ENCODE assay signal across 8 mouse cellular contexts in the genomic region with DNA sequence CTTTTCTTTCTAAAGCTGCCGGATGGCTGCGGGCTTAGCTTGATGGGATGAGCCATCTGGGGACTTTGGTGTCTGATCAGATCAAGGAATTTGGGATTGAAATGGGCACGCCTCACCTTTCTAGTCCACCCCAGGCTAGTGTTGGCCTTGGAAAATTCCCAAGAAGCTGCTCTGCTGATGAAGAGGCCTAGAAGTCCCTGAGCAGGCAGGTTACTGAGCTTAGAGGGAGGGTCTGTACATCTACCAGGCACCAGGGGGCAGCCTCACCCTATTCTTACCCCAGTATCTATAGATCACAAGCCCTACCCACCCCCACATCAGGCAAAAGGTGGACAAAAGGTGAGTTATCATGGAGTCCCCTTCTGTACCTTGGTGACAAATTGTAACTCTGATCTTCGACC. TPM values are rescaled to one million over a fixed set of nuclear protein-coding genes. Genes with fewer than 3 reads are reported as not detected.
DNase-seq lines count a peak whose midpoint lies in the region; ATAC-seq lines count a peak whose summit lies in the region.

No protein-coding gene starts in this region.

- H3K4me1 ChIP-seq in heart, embryonic 11.5 days (ENCODE audit: control insufficient read depth, insufficient read depth, low read length), result no peaks in the 10 kb centered on the region
- peaks cover 16% of the 10 kb centered on the region for H3K4me1 ChIP-seq in embryonic facial prominence, embryonic 13.5 days
- peaks cover 17% of the 10 kb centered on the region for H3K4me1 ChIP-seq in hindbrain, embryonic 12.5 days
- H3K4me1 ChIP-seq in stomach, embryonic 14.5 days (ENCODE audit: control insufficient read depth, insufficient read depth, low read length), result no peaks in the 10 kb centered on the region; the same call in 1 of the 2 replicates

- peak; percentile 42 to 62 for DNase-seq in heart, adult 18-20 months
- DNase-seq in adrenal gland, postnatal 10 days, result peak; percentile 59
- peak; percentile 36 to 47 for DNase-seq in left cerebral cortex, postnatal 25 days (ENCODE audit: low spot score in 2 of 2)
- DNase-seq in mesoderm, embryonic 11.5 days (ENCODE audit: low read depth, low spot score), result peak; percentile 59

- WGBS in heart, embryonic 11.5 days (ENCODE audit: insufficient replicate concordance), result 55% methylated on average over 4 of the region's 4 CpGs
- 62% methylated on average over 4 of the region's 4 CpGs for WGBS in embryonic facial prominence, embryonic 13.5 days
- WGBS in hindbrain, embryonic 12.5 days, result 59% methylated on average over 4 of the region's 4 CpGs
- WGBS in stomach, embryonic 14.5 days, result 66% methylated on average over 4 of the region's 4 CpGs

- H3K27ac ChIP-seq in heart, embryonic 11.5 days (ENCODE audit: low read depth, low read length), result no peak overlapping the region
- no peak overlapping the region for H3K27ac ChIP-seq in embryonic facial prominence, embryonic 13.5 days
- no peak overlapping the region for H3K27ac ChIP-seq in hindbrain, embryonic 12.5 days
- H3K27ac ChIP-seq in stomach, embryonic 14.5 days (ENCODE audit: low read length), result no peak overlapping the region

- H3K9ac ChIP-seq in heart, embryonic 11.5 days (ENCODE audit: low read depth, low read length), result no peak overlapping the region
- no peak overlapping the region for H3K9ac ChIP-seq in embryonic facial prominence, embryonic 13.5 days
- H3K9ac ChIP-seq in hindbrain, embryonic 12.5 days, result no peak overlapping the region
- H3K9ac ChIP-seq in stomach, embryonic 14.5 days (replicated peaks; ENCODE audit: low read depth, low read length), result no peak overlapping the region

- no peaks in the 10 kb centered on the region for H3K36me3 ChIP-seq in heart, embryonic 11.5 days (ENCODE audit: control insufficient read depth, insufficient read depth, low read length)
- H3K36me3 ChIP-seq in embryonic facial prominence, embryonic 13.5 days, result peaks cover 4% of the 10 kb centered on the region
- H3K36me3 ChIP-seq in hindbrain, embryonic 12.5 days, result peaks cover 2% of the 10 kb centered on the region; the same call in 1 of the 2 replicates
- no peaks in the 10 kb centered on the region; the same call in 1 of the 2 replicates for H3K36me3 ChIP-seq in stomach, embryonic 14.5 days (ENCODE audit: control insufficient read depth, insufficient read depth, low read length)

- H3K4me3 ChIP-seq in heart, embryonic 11.5 days (ENCODE audit: low read depth, low read length), result no peak overlapping the region
- no peak overlapping the region for H3K4me3 ChIP-seq in embryonic facial prominence, embryonic 13.5 days
- no peak overlapping the region for H3K4me3 ChIP-seq in hindbrain, embryonic 12.5 days
- H3K4me3 ChIP-seq in stomach, embryonic 14.5 days (ENCODE audit: low read depth, low read length), result peak overlapping the region; percentile 53; the same call in 1 of the 2 replicates

- ATAC-seq in heart, embryonic 11.5 days (replicated peaks; ENCODE audit: insufficient number of reproducible peaks, low FRiP score, low TSS enrichment), result no peak
- ATAC-seq in embryonic facial prominence, embryonic 13.5 days (ENCODE audit: insufficient number of reproducible peaks, insufficient read depth, low FRiP score, low TSS enrichment, low read depth), result 0 out of 2 replicates have a peak, but pooled peaks have one; percentile 26
- peak; percentile 46; the same call in 1 of the 2 replicates for ATAC-seq in hindbrain, embryonic 12.5 days (ENCODE audit: low FRiP score)
- ATAC-seq in stomach, embryonic 14.5 days (ENCODE audit: insufficient number of reproducible peaks, insufficient read depth, low FRiP score, low read depth), result no peak

- intact Hi-C loops in left cerebral cortex, postnatal 25 days (cut with DNase I), result no loop called here

- peaks cover 5% of the 10 kb centered on the region for H3K27me3 ChIP-seq in heart, embryonic 11.5 days (ENCODE audit: control insufficient read depth, insufficient read depth, low read length)
- H3K27me3 ChIP-seq in embryonic facial prominence, embryonic 13.5 days, result no peaks in the 10 kb centered on the region; the same call in 1 of the 2 replicates
- no peaks in the 10 kb centered on the region for H3K27me3 ChIP-seq in hindbrain, embryonic 12.5 days
- H3K27me3 ChIP-seq in stomach, embryonic 14.5 days (ENCODE audit: control insufficient read depth, insufficient read depth, low read length), result no peaks in the 10 kb centered on the region

- H3K9me3 ChIP-seq in heart, embryonic 11.5 days (replicated peaks; ENCODE audit: control insufficient read depth, low read length), result no peaks in the 10 kb centered on the region
- no peaks in the 10 kb centered on the region for H3K9me3 ChIP-seq in embryonic facial prominence, embryonic 13.5 days
- H3K9me3 ChIP-seq in hindbrain, embryonic 12.5 days (replicated peaks), result no peaks in the 10 kb centered on the region
- H3K9me3 ChIP-seq in stomach, embryonic 14.5 days (ENCODE audit: control insufficient read depth, low read depth, low read length), result no peaks in the 10 kb centered on the region

- no peak overlapping the region for H3K4me2 ChIP-seq in heart, embryonic 11.5 days
- peak overlapping the region; percentile 70; the same call in 1 of the 2 replicates for H3K4me2 ChIP-seq in embryonic facial prominence, embryonic 13.5 days
- H3K4me2 ChIP-seq in hindbrain, embryonic 12.5 days (replicated peaks), result 0 out of 2 replicates have a peak overlapping the region, but pooled peaks have one; percentile 66
- no peak overlapping the region for H3K4me2 ChIP-seq in stomach, embryonic 14.5 days (replicated peaks; ENCODE audit: low read depth, low read length)

RNA-seq across cellular contexts. Expression of a gene that starts 0.9 kb away (rescaled TPM):
- total RNA-seq in heart, adult 18-20 months (2021), result 100 to 1,000 TPM; 156 to 169 TPM
- polyA plus RNA-seq in heart, embryonic 11.5 days (2014; fragmentation: Nextera tagmentation; extraction: Ambion mirVana), result 6.9 and 8.2 TPM in 2 replicates
- 10 to 100 TPM; 31.9 to 43.3 TPM for total RNA-seq in adrenal gland, postnatal 10 days (2021)
- polyA plus RNA-seq in embryonic facial prominence, embryonic 13.5 days (2015; fragmentation: Nextera tagmentation; extraction: Ambion mirVana), result 9.7 and 10.1 TPM in 2 replicates
- 6.6 and 7.7 TPM in 2 replicates for polyA plus RNA-seq in hindbrain, embryonic 12.5 days (2016; fragmentation: Nextera tagmentation; extraction: Ambion mirVana)
- 100 to 1,000 TPM in 1 of 2 experiments, 10 to 100 TPM in 1; 91.1 to 101 TPM for total RNA-seq in left cerebral cortex, postnatal 25 days (2021)
- polyA plus RNA-seq in stomach, embryonic 14.5 days (2014; fragmentation: Nextera tagmentation; extraction: Ambion mirVana), result 11.0 and 12.2 TPM in 2 replicates

RNA-seq across cellular contexts. Expression of a gene that starts 12.1 kb away (rescaled TPM):
- 10 to 100 TPM in 1 of 2 experiments, 1 to 10 TPM in 1; 6.1 to 10.6 TPM for total RNA-seq in heart, adult 18-20 months (2021)
- 11.1 and 12.2 TPM in 2 replicates for polyA plus RNA-seq in heart, embryonic 11.5 days (2014; fragmentation: Nextera tagmentation; extraction: Ambion mirVana)
- total RNA-seq in adrenal gland, postnatal 10 days (2021), result 10 to 100 TPM in 1 of 2 experiments, 1 to 10 TPM in 1; 5.6 to 13.8 TPM
- polyA plus RNA-seq in embryonic facial prominence, embryonic 13.5 days (2015; fragmentation: Nextera tagmentation; extraction: Ambion mirVana), result 15.6 and 18.8 TPM in 2 replicates
- polyA plus RNA-seq in hindbrain, embryonic 12.5 days (2016; fragmentation: Nextera tagmentation; extraction: Ambion mirVana), result 31.3 and 34.8 TPM in 2 replicates
- total RNA-seq in left cerebral cortex, postnatal 25 days (2021), result 100 to 1,000 TPM in 1 of 2 experiments, 10 to 100 TPM in 1; 95.7 to 111 TPM
- polyA plus RNA-seq in stomach, embryonic 14.5 days (2014; fragmentation: Nextera tagmentation; extraction: Ambion mirVana), result 27.0 and 27.7 TPM in 2 replicates

RNA-seq across cellular contexts. Expression of a gene that starts 32.8 kb away (rescaled TPM):
- not detected for total RNA-seq in heart, adult 18-20 months (2021)
- polyA plus RNA-seq in heart, embryonic 11.5 days (2014; fragmentation: Nextera tagmentation; extraction: Ambion mirVana), result 2.8 and 5.4 TPM in 2 replicates
- 1 to 10 TPM in 1 of 2 experiments, under 1 TPM in 1; 0.67 to 1.1 TPM for total RNA-seq in adrenal gland, postnatal 10 days (2021)
- polyA plus RNA-seq in embryonic facial prominence, embryonic 13.5 days (2015; fragmentation: Nextera tagmentation; extraction: Ambion mirVana), result 13.3 and 17.4 TPM in 2 replicates
- polyA plus RNA-seq in hindbrain, embryonic 12.5 days (2016; fragmentation: Nextera tagmentation; extraction: Ambion mirVana), result 7.8 TPM in 2 replicates
- total RNA-seq in left cerebral cortex, postnatal 25 days (2021), result 1 to 10 TPM in 1 of 2 experiments, under 1 TPM in 1; 0.76 to 1.2 TPM
- polyA plus RNA-seq in stomach, embryonic 14.5 days (2014; fragmentation: Nextera tagmentation; extraction: Ambion mirVana), result 5.0 and 7.3 TPM in 2 replicates

RNA-seq across cellular contexts. Expression of a gene that starts 43.9 kb away (rescaled TPM):
- total RNA-seq in heart, adult 18-20 months (2021), result 10 to 100 TPM; 90.2 to 93.3 TPM
- polyA plus RNA-seq in heart, embryonic 11.5 days (2014; fragmentation: Nextera tagmentation; extraction: Ambion mirVana), result 171 and 188 TPM in 2 replicates
- total RNA-seq in adrenal gland, postnatal 10 days (2021), result 100 to 1,000 TPM; 233 to 236 TPM
- 208 and 226 TPM in 2 replicates for polyA plus RNA-seq in embryonic facial prominence, embryonic 13.5 days (2015; fragmentation: Nextera tagmentation; extraction: Ambion mirVana)
- 132 and 136 TPM in 2 replicates for polyA plus RNA-seq in hindbrain, embryonic 12.5 days (2016; fragmentation: Nextera tagmentation; extraction: Ambion mirVana)
- 10 to 100 TPM; 78.4 to 88.0 TPM for total RNA-seq in left cerebral cortex, postnatal 25 days (2021)
- 254 and 260 TPM in 2 replicates for polyA plus RNA-seq in stomach, embryonic 14.5 days (2014; fragmentation: Nextera tagmentation; extraction: Ambion mirVana)

RNA-seq across cellular contexts. Expression of a gene that starts 44.4 kb away (rescaled TPM):
- 10 to 100 TPM; 29.2 to 29.6 TPM for total RNA-seq in heart, adult 18-20 months (2021)
- polyA plus RNA-seq in heart, embryonic 11.5 days (2014; fragmentation: Nextera tagmentation; extraction: Ambion mirVana), result 8.1 and 9.2 TPM in 2 replicates
- total RNA-seq in adrenal gland, postnatal 10 days (2021), result 10 to 100 TPM; 24.7 to 31.8 TPM
- polyA plus RNA-seq in embryonic facial prominence, embryonic 13.5 days (2015; fragmentation: Nextera tagmentation; extraction: Ambion mirVana), result 13.9 and 15.4 TPM in 2 replicates
- 12.7 and 14.0 TPM in 2 replicates for polyA plus RNA-seq in hindbrain, embryonic 12.5 days (2016; fragmentation: Nextera tagmentation; extraction: Ambion mirVana)
- total RNA-seq in left cerebral cortex, postnatal 25 days (2021), result 10 to 100 TPM; 11.1 to 14.1 TPM
- polyA plus RNA-seq in stomach, embryonic 14.5 days (2014; fragmentation: Nextera tagmentation; extraction: Ambion mirVana), result 19.2 and 19.6 TPM in 2 replicates

Comparison
In these comparisons a context has a peak if more than half of its experiments do, and no peak if none do; other contexts are left out.
1. ATAC-seq: peak in embryonic facial prominence, embryonic 13.5 days (single experiment) and hindbrain, embryonic 12.5 days (single experiment); none in heart, embryonic 11.5 days (single experiment) and stomach, embryonic 14.5 days (single experiment).
2. H3K4me2 ChIP-seq: peak in embryonic facial prominence, embryonic 13.5 days (single experiment) and hindbrain, embryonic 12.5 days (single experiment); none in heart, embryonic 11.5 days (single experiment) and stomach, embryonic 14.5 days (single experiment).
3. Peak in every context shown above with its lines, with median percentiles within 50 percentile points of each other: DNase-seq.